Mouse (Mus musculus) intestine, postnatal 0 days (tissue): Measurements from ENCODE around the gene Dmxl2. TPM values are rescaled to one million over a fixed set of nuclear protein-coding genes. Genes with fewer than 3 reads are reported as not detected.

Experiments used
- ATAC-seq: fragments of 200-750 bp; cut with Nextera tagmentation; 2 replicates; pipeline ENCODE4 v1.8.0; 2017; ENCODE audit warnings: mild to moderate bottlenecking, moderate TSS enrichment, moderate library complexity
- H3K27ac ChIP-seq: fragments of 300-500 bp; sonication (generic); 2 replicates; pipeline ENCODE4 v1.5.1; 2014; ENCODE audit warnings: mild to moderate bottlenecking, low read depth, low read length, moderate library complexity
- H3K27me3 ChIP-seq: fragments of 300-500 bp; sonication (generic); replicated peaks from 2 replicates; pipeline ENCODE4 v1.6.1; 2014; ENCODE audit warnings: low read length, mixed read lengths; ENCODE audit not compliant: control insufficient read depth, insufficient read depth
- H3K36me3 ChIP-seq: fragments of 300-500 bp; sonication (generic); 2 replicates; pipeline ENCODE4 v1.6.1; 2014; ENCODE audit warnings: mild to moderate bottlenecking, moderate library complexity; ENCODE audit not compliant: control insufficient read depth, insufficient read depth
- H3K4me1 ChIP-seq: fragments of 300-500 bp; sonication (generic); replicated peaks from 2 replicates; pipeline ENCODE4 v1.6.1; 2014; ENCODE audit warnings: antibody characterized with exemption, low read length, mixed read lengths; ENCODE audit not compliant: control insufficient read depth, insufficient read depth
- H3K4me2 ChIP-seq: fragments of 300-500 bp; sonication (generic); replicated peaks from 2 replicates; pipeline ENCODE4 v1.6.1; 2014; ENCODE audit warnings: low read depth, mild to moderate bottlenecking, moderate library complexity
- H3K4me3 ChIP-seq: fragments of 300-500 bp; sonication (generic); 2 replicates; pipeline ENCODE4 v1.5.1; 2014; ENCODE audit warnings: low read depth, low read length
- H3K9ac ChIP-seq: fragments of 300-500 bp; sonication (generic); 2 replicates; pipeline ENCODE4 v1.6.1; 2014; ENCODE audit warnings: mild to moderate bottlenecking, low read depth, low read length
- H3K9me3 ChIP-seq: fragments of 300-500 bp; sonication (generic); 2 replicates; pipeline ENCODE4 v1.6.1; 2016; ENCODE audit warnings: mixed run types; ENCODE audit not compliant: control insufficient read depth
- CTCF ChIP-seq: sonication (generic); IDR thresholded peaks from 2 replicates; pipeline ENCODE4 v1.5.1; 2016; ENCODE audit warnings: low read depth, mild to moderate bottlenecking, control low read depth, antibody characterized with exemption, moderate library complexity
- WGBS: fragments of 180-500 bp; shearing (Covaris S2); extraction: QIAGEN DNeasy Blood & Tissue Kit; methylation state at CpG from one replicate; pipeline ENCODE4 v1.1.7; 2014; 5-methylcytosine and 5-hydroxymethylcytosine counted together
- polyA plus RNA-seq: library from polyadenylated mRNA; unstranded; fragments of >200 nt; fragmentation: Nextera tagmentation; extraction: Ambion mirVana; gene quantifications from 2 replicates; pipeline ENCODE4 v1.2.1, GENCODE M21; 2015

Gene Dmxl2
- polyA plus RNA-seq, 1 experiment from 2014 or later: 5.2 TPM

DNA sequence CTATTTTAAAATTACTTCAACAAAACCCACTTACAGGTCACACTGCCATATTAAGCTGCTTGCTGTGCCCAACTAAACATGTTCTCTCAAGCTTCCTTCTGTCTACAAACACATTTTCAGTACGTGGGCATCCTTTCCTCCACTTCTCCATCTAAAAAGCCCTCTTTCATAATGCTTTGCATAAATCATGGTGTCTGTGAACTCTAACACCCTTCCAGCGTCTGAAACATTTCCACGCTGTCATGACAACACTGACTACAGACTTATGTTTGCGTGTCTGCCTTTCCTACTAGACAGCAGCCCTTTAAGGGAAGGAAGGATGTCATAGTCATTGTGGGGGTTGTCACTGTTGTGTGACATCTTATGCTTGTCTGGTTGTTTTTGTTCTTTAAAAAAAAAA, 27.4 kb downstream of the Dmxl2 start:
- Histone ChIP-seq H3K9ac (no peak overlapping the region), H3K4me3 (no peak overlapping the region), H3K27ac (no peak overlapping the region), H3K27me3 (no peaks in the 10 kb centered on the region), H3K9me3 (no peaks in the 10 kb centered on the region), H3K4me2 (no peak overlapping the region), H3K36me3 (no peaks in the 10 kb centered on the region), H3K4me1 (no peaks in the 10 kb centered on the region)
- no peak for TF ChIP-seq CTCF
- no peak for ATAC-seq
- 64% methylated on average over 4 of the region's 4 CpGs for WGBS

GRCm38 (mm10) chr9:54472784-54473183, 28.6 kb downstream of the Dmxl2 start:
- no peak for TF ChIP-seq CTCF
- no peaks in the 10 kb centered on the region for H3K27me3 ChIP-seq
- H3K4me2 ChIP-seq: no peak overlapping the region
- ATAC-seq: no peak
- H3K4me3 ChIP-seq: no peak overlapping the region
- no peaks in the 10 kb centered on the region for H3K4me1 ChIP-seq
- H3K9ac ChIP-seq: no peak overlapping the region
- H3K27ac ChIP-seq: no peak overlapping the region
- no peaks in the 10 kb centered on the region for H3K36me3 ChIP-seq
- WGBS: 34% methylated on average over 3 of the region's 3 CpGs
- no peaks in the 10 kb centered on the region for H3K9me3 ChIP-seq

- 72% methylated on average over 2 of the region's 2 CpGs for WGBS
- no peak for TF ChIP-seq CTCF
- no peak overlapping the region for H3K9ac ChIP-seq
- no peaks in the 10 kb centered on the region for H3K36me3 ChIP-seq
- no peak for ATAC-seq
- no peak overlapping the region for H3K4me3 ChIP-seq
- H3K27me3 ChIP-seq: no peaks in the 10 kb centered on the region
- no peaks in the 10 kb centered on the region for H3K9me3 ChIP-seq
- no peak overlapping the region for H3K4me2 ChIP-seq
- no peaks in the 10 kb centered on the region for H3K4me1 ChIP-seq
- no peak overlapping the region for H3K27ac ChIP-seq
Observed at GRCm38 (mm10) chr9:54469339-54469738, 32.1 kb downstream of the Dmxl2 start.

DNA sequence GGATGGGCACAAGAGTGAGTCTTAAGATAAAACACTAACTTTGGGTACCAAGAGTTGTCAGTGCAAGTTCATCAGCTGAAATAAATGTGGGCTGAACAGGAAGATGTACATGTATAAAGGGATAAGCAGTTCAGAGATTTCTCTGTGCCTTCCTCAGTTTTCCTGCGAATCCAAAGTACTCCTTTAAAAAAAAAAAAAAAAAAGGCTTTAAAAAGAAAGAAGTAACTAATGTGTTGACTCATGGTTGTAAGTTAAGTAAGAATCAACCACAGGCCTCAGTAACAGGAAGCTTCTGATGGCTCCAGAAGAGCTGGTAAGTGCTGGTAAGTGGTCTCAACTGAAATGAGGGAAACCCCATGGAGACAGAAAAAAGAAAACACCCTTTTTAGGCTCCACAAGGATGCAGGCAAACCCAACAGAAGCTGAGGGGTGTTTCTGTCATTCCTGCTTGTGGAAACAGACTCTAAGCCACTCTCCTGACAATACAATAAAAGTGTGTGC, 33.9 kb downstream of the Dmxl2 start:
- H3K4me3 ChIP-seq: no peak overlapping the region
- H3K36me3 ChIP-seq: no peaks in the 10 kb centered on the region
- no peak overlapping the region for H3K4me2 ChIP-seq
- no peak overlapping the region for H3K27ac ChIP-seq
- ATAC-seq: no peak
- H3K9me3 ChIP-seq: no peaks in the 10 kb centered on the region
- no peak overlapping the region for H3K9ac ChIP-seq
- 88% methylated on average over 1 of the region's 1 CpGs for WGBS
- no peak for TF ChIP-seq CTCF
- H3K27me3 ChIP-seq: no peaks in the 10 kb centered on the region
- no peaks in the 10 kb centered on the region for H3K4me1 ChIP-seq

- WGBS: 88% methylated on average over 4 of the region's 4 CpGs
- Histone ChIP-seq H3K9ac (no peak overlapping the region), H3K4me2 (no peak overlapping the region), H3K36me3 (no peaks in the 10 kb centered on the region), H3K4me1 (no peaks in the 10 kb centered on the region), H3K27ac (no peak overlapping the region), H3K9me3 (no peaks in the 10 kb centered on the region), H3K27me3 (no peaks in the 10 kb centered on the region), H3K4me3 (no peak overlapping the region)
- TF ChIP-seq CTCF: no peak
- ATAC-seq: no peak
Observed at GRCm38 (mm10) chr9:54463483-54464054, 37.9 kb downstream of the Dmxl2 start.

- no peak overlapping the region for H3K27ac ChIP-seq
- H3K4me1 ChIP-seq: no peaks in the 10 kb centered on the region
- H3K36me3 ChIP-seq: no peaks in the 10 kb centered on the region
- H3K4me3 ChIP-seq: no peak overlapping the region
- no peak overlapping the region for H3K4me2 ChIP-seq
- no peak for ATAC-seq
- H3K27me3 ChIP-seq: no peaks in the 10 kb centered on the region
- no peaks in the 10 kb centered on the region for H3K9me3 ChIP-seq
- WGBS: 77% methylated on average over 6 of the region's 6 CpGs
- H3K9ac ChIP-seq: no peak overlapping the region
- no peak for TF ChIP-seq CTCF
Observed at GRCm38 (mm10) chr9:54439015-54439414, 62.4 kb downstream of the Dmxl2 start.

- 22% methylated on average over 2 of the region's 2 CpGs for WGBS
- H3K4me1 ChIP-seq: no peaks in the 10 kb centered on the region
- H3K4me3 ChIP-seq: no peak overlapping the region
- TF ChIP-seq CTCF: peak; percentile 71
- H3K9ac ChIP-seq: no peak overlapping the region
- H3K4me2 ChIP-seq: no peak overlapping the region
- no peak for ATAC-seq
- H3K27me3 ChIP-seq: no peaks in the 10 kb centered on the region
- H3K27ac ChIP-seq: no peak overlapping the region
- H3K9me3 ChIP-seq: no peaks in the 10 kb centered on the region
- H3K36me3 ChIP-seq: no peaks in the 10 kb centered on the region
Observed at GRCm38 (mm10) chr9:54438246-54438645, 63.2 kb downstream of the Dmxl2 start.
